Mouse (Mus musculus) neutrophil, adult 5-6 weeks (primary cell): ENCODE measurements around the gene Slc22a17. TPM values are rescaled to one million over a fixed set of nuclear protein-coding genes. Genes with fewer than 3 reads are reported as not detected.
"Not testable (repeated sequence)": the region's sequence is repeated elsewhere in the genome, so short reads cannot be mapped to it uniquely, and the experiment has no call there.

ENCODE experiments used
- ATAC-seq: fragments of 151-379, 151-347 bp; 2 replicates; pipeline ENCODE4 v1.8.0; 2017; ENCODE audit warnings: mild to moderate bottlenecking, moderate TSS enrichment; ENCODE audit not compliant: insufficient number of reproducible peaks, poor library complexity, low FRiP score, severe bottlenecking; ENCODE audit errors: extremely low read depth
- total RNA-seq: library from RNA; stranded (forward); fragments of 200-1000 nt; gene quantifications from 2 replicates; pipeline ENCODE4 v1.2.3, GENCODE M21; 2017

Slc22a17 gene
- total RNA-seq: 0.25 and 0.47 TPM in 2 replicates

- peak; percentile 30; the same call in 1 of the 2 replicates for ATAC-seq
These were observed at the start of gene Slc22a17 for GRCm38 (mm10) chr14:54912886-54913285. TSS of gene Slc22a17 (minus strand) at chr14:54913132.

- no peak for ATAC-seq
These were observed 49.8 kb upstream of the Slc22a17 start for GRCm38 (mm10) chr14:54962714-54963113.

GRCm38 (mm10) chr14:54961487-54961886, 48.6 kb upstream of the Slc22a17 start:
- no peak for ATAC-seq

- ATAC-seq: no peak
These were observed 47.8 kb upstream of the Slc22a17 start for GRCm38 (mm10) chr14:54960769-54961168.

- ATAC-seq: not testable (repeated sequence)
These were observed 47.1 kb upstream of the Slc22a17 start for GRCm38 (mm10) chr14:54959853-54960613.

GRCm38 (mm10) chr14:54959197-54959596, 46.3 kb upstream of the Slc22a17 start:
- no peak for ATAC-seq

- ATAC-seq: no peak
These were observed 45.6 kb upstream of the Slc22a17 start for GRCm38 (mm10) chr14:54958503-54958902.

- ATAC-seq: no peak
These were observed 43.6 kb upstream of the Slc22a17 start for GRCm38 (mm10) chr14:54956533-54956932.

GRCm38 (mm10) chr14:54955481-54955880, 42.5 kb upstream of the Slc22a17 start:
- ATAC-seq: no peak

- no peak for ATAC-seq
These were observed 41.5 kb upstream of the Slc22a17 start for GRCm38 (mm10) chr14:54954474-54954873.

GRCm38 (mm10) chr14:54953664-54954206, 40.8 kb upstream of the Slc22a17 start:
- ATAC-seq: no peak

GRCm38 (mm10) chr14:54951587-54951986, 38.7 kb upstream of the Slc22a17 start:
- ATAC-seq: no peak

- ATAC-seq: no peak
These were observed 37.6 kb upstream of the Slc22a17 start for GRCm38 (mm10) chr14:54950493-54950892.

- ATAC-seq: no peak
These were observed 35.8 kb upstream of the Slc22a17 start for GRCm38 (mm10) chr14:54948781-54949180.

- ATAC-seq: not testable (repeated sequence)
These were observed 34.1 kb upstream of the Slc22a17 start for GRCm38 (mm10) chr14:54947008-54947407.

- ATAC-seq: no peak
These were observed 33.2 kb upstream of the Slc22a17 start for GRCm38 (mm10) chr14:54945975-54946704.

GRCm38 (mm10) chr14:54944939-54945338, 32.0 kb upstream of the Slc22a17 start:
- no peak for ATAC-seq

- no peak for ATAC-seq
These were observed 31.0 kb upstream of the Slc22a17 start for GRCm38 (mm10) chr14:54943971-54944370.

- ATAC-seq: no peak
These were observed 29.5 kb upstream of the Slc22a17 start for GRCm38 (mm10) chr14:54942479-54942878.
